Mouse (Mus musculus) CH12.LX (cell line): ENCODE data around the gene Gdpd1. TPM values are rescaled to one million over a fixed set of nuclear protein-coding genes. Genes with fewer than 3 reads are reported as not detected.

Experiments
- DNase-seq: peaks from one replicate; pipeline ENCODE4 v3.0.0-alpha.2; 2013; ENCODE audit errors: extremely low read depth
- H3K27ac ChIP-seq: 2 replicates; pipeline ENCODE4 v1.5.1; 2012; ENCODE audit warnings: low read depth, mild to moderate bottlenecking, control low read depth, moderate library complexity; ENCODE audit not compliant: insufficient read depth
- H3K27me3 ChIP-seq: replicated peaks from 2 replicates; pipeline ENCODE3; 2012; ENCODE audit warnings: inconsistent platforms
- H3K36me3 ChIP-seq, 2 experiments: replicated peaks in 1 of 2; 2 replicates each; pipeline versions ENCODE3 to v1.6.1; 2012; ENCODE audit warnings: inconsistent platforms in 1 of 2, low read length in 1 of 2, mild to moderate bottlenecking in 1 of 2, mixed read lengths in 1 of 2, moderate library complexity in 1 of 2; ENCODE audit not compliant: control insufficient read depth in 1 of 2, insufficient read depth in 1 of 2
- H3K4me1 ChIP-seq, 2 experiments: 2 replicates each; pipeline ENCODE4 v1.6.1; 2012; ENCODE audit warnings: inconsistent platforms in 1 of 2, moderate library complexity in 1 of 2; ENCODE audit not compliant: insufficient read depth in 2 of 2, control insufficient read depth in 1 of 2
- H3K4me2 ChIP-seq: 2 replicates; pipeline ENCODE4 v1.6.1; 2012; ENCODE audit warnings: low read depth, mild to moderate bottlenecking, control low read depth; ENCODE audit not compliant: poor library complexity, insufficient read depth, severe bottlenecking
- H3K4me3 ChIP-seq, 3 experiments: fragments of 150-350 bp in 1 of 3; sonication (generic) in 1 of 3; replicated peaks in 1 of 3; 2 replicates each; pipeline versions ENCODE3 to v1.5.1; 2011 to 2012; ENCODE audit warnings: low read depth in 2 of 3, low read length in 2 of 3, mild to moderate bottlenecking in 2 of 3, moderate library complexity in 2 of 3, control low read depth in 1 of 3, improper control_type of control experiment in 1 of 3, inconsistent platforms in 1 of 3, mixed read lengths in 1 of 3; ENCODE audit not compliant: poor library complexity in 1 of 3
- H3K79me2 ChIP-seq: replicated peaks from 2 replicates; pipeline ENCODE4 v1.6.1; 2012; ENCODE audit warnings: mild to moderate bottlenecking, moderate library complexity; ENCODE audit not compliant: control insufficient read depth, poor library complexity, insufficient read depth, severe bottlenecking; ENCODE audit errors: extremely low read depth
- H3K9ac ChIP-seq: 2 replicates; pipeline ENCODE4 v1.6.1; 2012; ENCODE audit warnings: low read depth, mild to moderate bottlenecking, control low read depth, moderate library complexity; ENCODE audit not compliant: insufficient read depth
- H3K9me3 ChIP-seq: replicated peaks from 2 replicates; pipeline ENCODE3; 2012; ENCODE audit warnings: low read length, inconsistent platforms, mixed read lengths
- CHD1 ChIP-seq: IDR thresholded peaks from 2 replicates; pipeline ENCODE4 v1.6.1; 2012; ENCODE audit warnings: low read depth, low read length, improper control_type of control experiment, inconsistent platforms
- CTCF ChIP-seq, 2 experiments: IDR thresholded peaks in 1 of 2; conservative IDR thresholded peaks in 1 of 2; 2 replicates each; pipeline ENCODE4 v1.5.1; 2011 to 2012; ENCODE audit warnings: low read depth in 2 of 2, low read length in 2 of 2, improper control_type of control experiment in 1 of 2, inconsistent platforms in 1 of 2, mild to moderate bottlenecking in 1 of 2, moderate library complexity in 1 of 2
- ETS1 ChIP-seq: conservative IDR thresholded peaks from 2 replicates; pipeline ENCODE4 v1.6.1; 2012; ENCODE audit warnings: low read depth, mild to moderate bottlenecking, inconsistent platforms, low read length, improper control_type of control experiment, moderate library complexity
- HCFC1 ChIP-seq: IDR thresholded peaks from 2 replicates; pipeline ENCODE4 v1.6.1; 2012; ENCODE audit warnings: low read depth, mild to moderate bottlenecking, inconsistent platforms, low read length, improper control_type of control experiment
- JUN ChIP-seq: IDR thresholded peaks from 2 replicates; pipeline ENCODE4 v1.6.1; 2011; ENCODE audit warnings: low read depth, mild to moderate bottlenecking, low read length, improper control_type of control experiment, moderate library complexity; ENCODE audit not compliant: insufficient read depth
- KAT2A ChIP-seq: IDR thresholded peaks from 2 replicates; pipeline ENCODE4 v1.6.1; 2012; ENCODE audit warnings: low read length, improper control_type of control experiment, inconsistent platforms; ENCODE audit not compliant: insufficient replicate concordance
- MAFK ChIP-seq: IDR thresholded peaks from 2 replicates; pipeline ENCODE4 v1.6.1; 2011; ENCODE audit warnings: low read length, improper control_type of control experiment; ENCODE audit not compliant: insufficient replicate concordance
- RCOR1 ChIP-seq: conservative IDR thresholded peaks from 2 replicates; pipeline ENCODE4 v1.6.1; 2012; ENCODE audit warnings: low read depth, mild to moderate bottlenecking, inconsistent platforms, low read length, improper control_type of control experiment
- SIN3A ChIP-seq: IDR thresholded peaks from 2 replicates; pipeline ENCODE4 v1.6.1; 2012; ENCODE audit warnings: low read length, improper control_type of control experiment, inconsistent platforms
- SMC3 ChIP-seq: IDR thresholded peaks from 2 replicates; pipeline ENCODE4 v1.6.1; 2011; ENCODE audit warnings: low read depth, low read length, improper control_type of control experiment
- TBP ChIP-seq: conservative IDR thresholded peaks from 2 replicates; pipeline ENCODE4 v1.6.1; 2011; ENCODE audit warnings: low read depth, low read length, improper control_type of control experiment
- TCF12 ChIP-seq: IDR thresholded peaks from 2 replicates; pipeline ENCODE4 v1.6.1; 2014; ENCODE audit warnings: low read depth, mild to moderate bottlenecking, inconsistent platforms, low read length, improper control_type of control experiment
- UBTF ChIP-seq: IDR thresholded peaks from 2 replicates; pipeline ENCODE4 v1.6.1; 2012; ENCODE audit warnings: low read depth, mild to moderate bottlenecking, inconsistent platforms, low read length, improper control_type of control experiment, moderate library complexity
- USF2 ChIP-seq: conservative IDR thresholded peaks from 2 replicates; pipeline ENCODE4 v1.6.1; 2011; ENCODE audit warnings: low read depth, low read length, improper control_type of control experiment
- ZKSCAN1 ChIP-seq: IDR thresholded peaks from 2 replicates; pipeline ENCODE4 v1.6.1; 2012; ENCODE audit warnings: low read depth, inconsistent platforms, low read length, improper control_type of control experiment, borderline replicate concordance
- ZMIZ1 ChIP-seq: IDR thresholded peaks from 2 replicates; pipeline ENCODE4 v1.6.1; 2012; ENCODE audit warnings: low read depth, mild to moderate bottlenecking, inconsistent platforms, low read length, improper control_type of control experiment
- dilution Hi-C: fragments of 300-500 bp; cut with MboI; formaldehyde crosslinking; loops from 2 replicates; pipeline ENCODE4 v1.14.3; 2020; ENCODE audit warnings: low sequenced_read_pairs; ENCODE audit not compliant: extremely low pct_unique_long_range_greater_than_20kb, extremely low pct_ligation_motif_present
- in situ Hi-C: fragments of 300-500 bp; cut with MboI; formaldehyde crosslinking; loops from 3 replicates; pipeline ENCODE4 v1.14.3; 2019; ENCODE audit warnings: low sequenced_read_pairs, low pct_ligation_motif_present, low pct_unique_long_range_greater_than_20kb, mixed read lengths
- polyA plus RNA-seq: library from polyadenylated mRNA; unstranded; fragments of >175 nt; gene quantifications from 2 replicates; pipeline ENCODE4 v1.2.1, GENCODE M21; 2012; ENCODE audit warnings: low read depth; ENCODE audit not compliant: insufficient read length
- total RNA-seq, 2 experiments: library from RNA; depleted of rRNA; stranded (reverse); fragments of 300-350 nt in 1 of 2; fragments of >200 nt in 1 of 2; gene quantifications; 2 replicates each; pipeline ENCODE4 v1.2.3; 2012 to 2014

Gdpd1 gene
- total and polyA plus RNA-seq, 3 experiments: 2.3 to 3.9 (median 2.7) TPM

- no peak overlapping the region for H3K27ac ChIP-seq
- H3K4me2 ChIP-seq: no peak overlapping the region
- dilution Hi-C loops (no loop called here), in situ Hi-C loops (no loop called here)
- H3K79me2 ChIP-seq: no peaks in the 10 kb centered on the region
- no peaks in the 10 kb centered on the region for H3K9me3 ChIP-seq
- H3K27me3 ChIP-seq: peaks cover 23% of the 10 kb centered on the region
- no peak overlapping the region for H3K4me3 ChIP-seq
- H3K36me3 ChIP-seq: no peaks in the 10 kb centered on the region
- no peak for DNase-seq
- TF ChIP-seq USF2 (no peak), HCFC1 (no peak), JUN (no peak), SIN3A (no peak), TBP (no peak), SMC3 (no peak), RCOR1 (no peak), ZMIZ1 (no peak), TCF12 (no peak), MAFK (no peak), CHD1 (no peak), ZKSCAN1 (no peak), KAT2A (no peak), ETS1 (no peak), UBTF (no peak), CTCF (conservative IDR thresholded peaks at IDR 0.05 in 1 of 2, IDR thresholded peaks at IDR 0.05 in 1 of 2; ENCODE audit: low read depth in 2 of 2, low read length in 2 of 2) (no peak)
- H3K9ac ChIP-seq: no peak overlapping the region
- no peaks in the 10 kb centered on the region for H3K4me1 ChIP-seq
These were observed 88.9 kb downstream of the Gdpd1 start for GRCm38 (mm10) chr11:86984990-86985389.

Other genes starting within 250 kb of the Gdpd1 start
- 0.17 and 0.38 TPM in 2 replicates for gene Ypel2, start 80.4 kb downstream of the Gdpd1 start, total RNA-seq (2012; rRNA removed)
- gene Ypel2, start 80.4 kb downstream of the Gdpd1 start, total RNA-seq (2014; rRNA removed): 0.61 and 0.91 TPM in 2 replicates
- gene Ypel2, start 80.4 kb downstream of the Gdpd1 start, polyA plus RNA-seq: 0.35 and 0.59 TPM in 2 replicates
- gene Smg8, start 12.7 kb upstream of the Gdpd1 start, total RNA-seq (2012; rRNA removed): 21.5 and 21.7 TPM in 2 replicates
- 24.6 and 27.9 TPM in 2 replicates for gene Smg8, start 12.7 kb upstream of the Gdpd1 start, total RNA-seq (2014; rRNA removed)
- gene Smg8, start 12.7 kb upstream of the Gdpd1 start, polyA plus RNA-seq: 23.8 and 29.4 TPM in 2 replicates
- 8.8 and 8.9 TPM in 2 replicates for gene Prr11, start 34.6 kb upstream of the Gdpd1 start, total RNA-seq (2012; rRNA removed)
- gene Prr11, start 34.6 kb upstream of the Gdpd1 start, total RNA-seq (2014; rRNA removed): 12.0 and 16.6 TPM in 2 replicates
- gene Prr11, start 34.6 kb upstream of the Gdpd1 start, polyA plus RNA-seq: 44.3 and 47.1 TPM in 2 replicates
- gene Ska2, start 35.2 kb upstream of the Gdpd1 start, total RNA-seq (2012; rRNA removed): 23.4 and 23.7 TPM in 2 replicates
- gene Ska2, start 35.2 kb upstream of the Gdpd1 start, total RNA-seq (2014; rRNA removed): 57.6 and 66.7 TPM in 2 replicates
- gene Ska2, start 35.2 kb upstream of the Gdpd1 start, polyA plus RNA-seq: 39.3 and 50.7 TPM in 2 replicates
- gene Trim37, start 53.0 kb upstream of the Gdpd1 start, total RNA-seq (2012; rRNA removed): 40.5 and 41.9 TPM in 2 replicates
- 36.2 and 43.6 TPM in 2 replicates for gene Trim37, start 53.0 kb upstream of the Gdpd1 start, total RNA-seq (2014; rRNA removed)
- 60.6 and 71.0 TPM in 2 replicates for gene Trim37, start 53.0 kb upstream of the Gdpd1 start, polyA plus RNA-seq